In the genomic region with DNA sequence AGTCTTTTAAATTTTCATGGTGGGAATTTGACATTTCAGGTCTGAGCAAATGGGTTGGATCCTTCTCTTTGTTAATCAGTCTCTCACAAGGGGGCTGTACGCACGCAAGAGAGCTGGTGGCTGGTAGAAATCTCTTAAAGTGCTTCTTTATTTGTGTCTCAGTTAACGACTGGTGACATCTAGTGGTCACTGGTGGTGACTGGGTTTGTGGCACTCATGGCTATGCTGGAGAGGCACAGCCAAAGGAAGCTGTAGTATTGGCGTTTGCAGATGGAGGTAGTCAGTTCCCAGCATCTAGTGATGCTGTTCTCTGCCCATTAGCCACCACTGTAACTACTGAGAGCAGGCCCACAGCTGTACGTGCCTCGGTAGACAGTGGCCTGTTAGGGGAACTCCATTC, we compare ENCODE assay signal across 7 mouse cellular contexts.
DNase-seq lines count a peak whose midpoint lies in the region; ATAC-seq and TF ChIP-seq lines count a peak whose summit lies in the region.

No protein-coding gene starts in this region.

- H3K4me3 ChIP-seq in E14TG2a.4 (replicated peaks; ENCODE audit: low read length) = no peak overlapping the region
- no peak overlapping the region for H3K4me3 ChIP-seq in hindbrain, embryonic 11.5 days (ENCODE audit: low read depth, low read length)

- WGBS in hindbrain, embryonic 11.5 days = 9% methylated on average over 6 of the region's 6 CpGs

- no peaks in the 10 kb centered on the region for H3K9me3 ChIP-seq in E14TG2a.4 (ENCODE audit: low read length)
- H3K9me3 ChIP-seq in hindbrain, embryonic 11.5 days (ENCODE audit: control insufficient read depth, low read length) = no peaks in the 10 kb centered on the region

- peak; percentile 87 for ATAC-seq in hindbrain, embryonic 11.5 days (ENCODE audit: low FRiP score)

- no peak overlapping the region for H3K9ac ChIP-seq in hindbrain, embryonic 11.5 days (ENCODE audit: low read depth, low read length)

- H3K4me1 ChIP-seq in E14TG2a.4 (replicated peaks; ENCODE audit: low read depth, low read length) = peaks cover under 1% of the 10 kb centered on the region
- H3K4me1 ChIP-seq in hindbrain, embryonic 11.5 days (replicated peaks; ENCODE audit: control insufficient read depth, insufficient read depth, low read length) = no peaks in the 10 kb centered on the region

- no peak overlapping the region for H3K27ac ChIP-seq in hindbrain, embryonic 11.5 days (ENCODE audit: low read depth, low read length)

- H3K4me2 ChIP-seq in hindbrain, embryonic 11.5 days (replicated peaks; ENCODE audit: low read depth, low read length) = no peak overlapping the region

- H3K27me3 ChIP-seq in E14TG2a.4 (ENCODE audit: insufficient read depth, low read length) = no peaks in the 10 kb centered on the region
- H3K27me3 ChIP-seq in hindbrain, embryonic 11.5 days (ENCODE audit: control insufficient read depth, insufficient read depth, low read length) = no peaks in the 10 kb centered on the region

- peak; percentile 52 for TF ChIP-seq CTCF in E14TG2a.4 (conservative IDR thresholded peaks at IDR 0.05; ENCODE audit: low read length)

- H3K36me3 ChIP-seq in E14TG2a.4 (ENCODE audit: insufficient read depth, low read length) = no peaks in the 10 kb centered on the region
- no peaks in the 10 kb centered on the region for H3K36me3 ChIP-seq in hindbrain, embryonic 11.5 days (ENCODE audit: control insufficient read depth, insufficient read depth, low read length)

- DNase-seq in adrenal gland, adult 18-20 months (ENCODE audit: low spot score in 2 of 2) = peak; percentile 12 to 24
- peak; percentile 44 for DNase-seq in embryo, embryonic 11.5 days (ENCODE audit: low read depth, low spot score)
- DNase-seq in hindbrain, embryonic 11.5 days (ENCODE audit: low spot score) = peak; percentile 83
- peak; percentile 76 to 82 for DNase-seq in layer of hippocampus, adult 8-10 months (ENCODE audit: low spot score in 2 of 2)
- DNase-seq in lung, postnatal 10 days = peak; percentile 73
- peak; percentile 83 to 88 for DNase-seq in right cerebral cortex, adult 2 months (ENCODE audit: low spot score in 2 of 2)

Comparison
In these comparisons a context has a peak if more than half of its experiments do, and no peak if none do; other contexts are left out.
1. DNase-seq: peak in every context shown above with its lines; median percentile 86 in right cerebral cortex, adult 2 months; 83 in hindbrain, embryonic 11.5 days; 79 in layer of hippocampus, adult 8-10 months; 73 in lung, postnatal 10 days; 44 in embryo, embryonic 11.5 days; 18 in adrenal gland, adult 18-20 months.